Mouse (Mus musculus) CD4-positive, CD25-positive, alpha-beta regulatory T cell, adult 9 weeks (primary cell): ENCODE measurements around the gene Chfr. TPM values are rescaled to one million over a fixed set of nuclear protein-coding genes. Genes with fewer than 3 reads are reported as not detected.

Source experiments
- polyA plus RNA-seq: library from polyadenylated mRNA; unstranded; fragments of 100-300 nt; shearing (Covaris generic); gene quantifications from one replicate; pipeline ENCODE4 v1.2.1, GENCODE M21; 2017

The Chfr gene
- 98.6 TPM for polyA plus RNA-seq

DNA sequence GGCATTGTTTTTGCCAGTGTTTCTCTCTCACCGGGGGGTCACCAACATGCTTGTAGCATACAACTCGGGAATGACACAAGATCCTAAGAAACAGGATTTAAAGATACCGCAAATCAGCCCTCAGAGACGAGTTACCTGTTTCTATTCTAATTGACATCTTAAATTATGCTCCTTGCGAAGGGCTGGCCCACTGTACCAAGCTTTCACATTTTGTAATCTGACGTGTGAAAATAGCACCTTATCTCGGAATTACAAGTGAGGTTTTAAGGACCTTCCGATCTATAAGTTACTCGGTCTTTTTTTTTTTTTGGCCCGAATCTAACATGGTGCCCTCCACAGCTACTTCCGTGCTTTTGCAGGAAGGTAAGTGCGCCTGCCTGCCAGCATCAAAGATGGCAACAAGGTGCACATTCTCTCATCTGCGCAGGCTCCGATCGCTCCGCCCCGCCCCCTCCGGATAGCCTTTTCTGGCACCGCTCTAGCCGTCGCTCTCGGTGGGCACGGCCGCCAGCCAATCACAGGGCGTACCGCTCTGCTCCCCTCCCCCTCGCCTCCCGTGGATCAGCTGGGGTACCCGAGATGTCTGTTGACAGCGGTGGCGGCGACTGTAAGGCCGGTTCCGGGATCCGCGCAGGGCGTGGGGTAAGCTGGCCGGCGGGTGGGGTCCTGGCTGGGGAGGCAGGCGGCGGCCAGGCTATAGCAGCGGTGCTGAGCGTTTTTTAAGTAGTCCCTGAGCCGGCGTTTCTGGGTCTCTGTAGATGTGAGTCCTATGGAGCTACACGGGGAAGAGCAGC is at the start of gene Chfr:
Gene Chfr (plus strand): TSS at position 550 of the 794 bp plus-strand sequence.

GRCm38 (mm10) chr5:110094030-110094846 is 41.4 kb upstream of the Chfr start, which contains the start of gene Gm35315:
Gene Gm35315, minus strand, starts transcription at chr5:110094420.

GRCm38 (mm10) chr5:110099656-110100580 is 35.7 kb upstream of the Chfr start, which contains the start of gene Plcxd1:
Gene Plcxd1, plus strand, starts transcription at chr5:110099969.

GRCm38 (mm10) chr5:110107581-110108304 is 27.9 kb upstream of the Chfr start, which contains the start of gene Gtpbp6:
Gene Gtpbp6, minus strand, starts transcription at chr5:110108197.

GRCm38 (mm10) chr5:110109991-110110441 is 25.6 kb upstream of the Chfr start, which contains the start of gene Zfp605:
Gene Zfp605, plus strand, starts transcription at chr5:110110092.

DNA sequence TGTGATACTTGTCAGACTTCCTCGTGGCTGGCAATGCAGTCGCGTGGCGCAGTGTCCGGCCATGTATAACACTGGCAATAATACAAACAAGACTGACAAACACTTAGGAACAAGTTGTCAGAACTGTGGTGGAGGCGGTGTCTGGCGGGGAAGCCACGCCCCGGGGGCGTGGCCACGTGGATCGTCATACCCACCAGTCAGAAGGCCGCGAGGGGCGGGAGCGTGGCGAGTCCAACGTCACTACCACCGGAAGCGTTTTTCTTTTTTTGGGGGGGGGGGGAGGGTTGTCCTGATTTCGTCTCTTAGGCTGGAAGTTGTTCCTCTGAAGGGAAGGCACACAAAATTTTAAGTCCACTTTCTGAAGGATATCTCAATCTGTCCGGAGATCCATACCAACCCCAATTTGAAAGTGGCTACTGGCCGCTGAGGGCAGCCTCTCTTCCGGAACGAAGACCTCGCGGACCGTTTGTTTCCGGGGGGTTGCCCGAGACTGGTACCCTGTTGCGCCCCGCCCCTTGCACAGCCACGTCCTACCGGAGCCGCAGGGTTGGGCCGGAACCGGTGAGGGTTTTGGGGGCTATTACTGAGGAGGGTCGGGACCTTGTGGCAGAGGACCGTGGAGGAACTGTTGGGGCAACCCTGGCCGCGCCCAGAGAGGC is 40.8 kb downstream of the Chfr start, which contains the start of gene Golga3:
Gene Golga3 (plus strand): TSS at position 340 of the 659 bp plus-strand sequence.

Other genes starting within 250 kb of the Chfr start
- 28.3 TPM for gene Gm15446, start 212.4 kb upstream of the Chfr start, polyA plus RNA-seq
- gene Zfp932, start 139.3 kb upstream of the Chfr start, polyA plus RNA-seq = 35.3 TPM
- gene Gm17655, start 63.3 kb upstream of the Chfr start, polyA plus RNA-seq = 15.3 TPM
- gene Gm35315, start 41.4 kb upstream of the Chfr start, polyA plus RNA-seq = 3.8 TPM
- 3.8 TPM for gene Plcxd1, start 35.9 kb upstream of the Chfr start, polyA plus RNA-seq
- 37.1 TPM for gene Gtpbp6, start 27.6 kb upstream of the Chfr start, polyA plus RNA-seq
- 5.8 TPM for gene Zfp605, start 25.8 kb upstream of the Chfr start, polyA plus RNA-seq
- gene Golga3, start 40.9 kb downstream of the Chfr start, polyA plus RNA-seq = 47.0 TPM
- 7.0 TPM for gene Ankle2, start 95.2 kb downstream of the Chfr start, polyA plus RNA-seq
- gene Pgam5, start 134.1 kb downstream of the Chfr start, polyA plus RNA-seq = 15.2 TPM
- 3.2 TPM for gene Pxmp2, start 150.3 kb downstream of the Chfr start, polyA plus RNA-seq
- 8.8 TPM for gene Pole, start 150.5 kb downstream of the Chfr start, polyA plus RNA-seq
- not detected for gene P2rx2, start 207.4 kb downstream of the Chfr start, polyA plus RNA-seq
- gene Lrcol1, start 208.9 kb downstream of the Chfr start, polyA plus RNA-seq = not detected